Mouse (Mus musculus) bone marrow, adult 2 months (tissue): ENCODE measurements at regions not wholly inside any gene's neighbourhood (a gene's known extent, or its start where the extent isn't known, plus 50 kb on each side); places are given as distances from the start of the nearest gene placed in this dataset.

Experiments used
- CTCF ChIP-seq: fragments of 200-500 bp; IDR thresholded peaks from 2 replicates; pipeline ENCODE4 v1.5.1; 2011; ENCODE audit warnings: low read length, control low read depth; ENCODE audit not compliant: control insufficient read depth, insufficient read depth
- POLR2A ChIP-seq: fragments of 200-500 bp; IDR thresholded peaks from 2 replicates; pipeline ENCODE4 v1.6.1; 2011; ENCODE audit warnings: low read depth, mild to moderate bottlenecking, control low read depth, low read length, borderline replicate concordance; ENCODE audit not compliant: control insufficient read depth

DNA sequence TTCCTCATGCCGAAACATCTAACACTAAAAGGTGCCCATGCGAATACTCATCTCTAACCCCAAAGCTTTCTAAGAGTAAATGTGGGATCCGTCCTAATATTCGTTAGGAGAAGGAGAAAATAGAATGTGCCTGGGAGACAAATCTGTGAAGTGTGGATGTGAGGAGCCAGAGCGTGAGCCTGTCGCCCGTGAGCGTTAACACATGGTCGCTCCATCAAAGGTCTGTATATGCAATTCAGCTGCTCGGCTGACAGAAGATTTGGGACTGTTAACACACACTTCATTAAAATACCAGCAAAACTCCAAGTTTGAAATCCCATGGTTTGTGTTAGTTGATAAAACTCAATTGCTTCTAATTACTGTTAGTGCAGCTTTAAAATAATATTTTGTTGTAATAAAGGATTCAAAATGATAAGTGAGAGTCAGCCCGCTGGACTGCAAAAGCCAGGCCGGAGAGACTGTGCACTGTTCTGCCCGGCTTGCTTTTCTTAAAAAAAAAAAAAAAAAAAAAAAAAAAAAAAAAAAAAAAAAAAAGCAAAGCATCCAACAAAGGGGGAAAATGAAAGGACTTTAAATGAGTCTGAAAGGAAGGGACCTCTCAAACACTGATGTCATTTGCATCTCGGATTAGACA is 227.0 kb downstream of the Nkx6-1 start:
- TF ChIP-seq CTCF = no peak
- no peak for TF ChIP-seq POLR2A
